Mouse (Mus musculus) stomach, embryonic 16.5 days (tissue): ENCODE measurements at regions not wholly inside any gene's neighbourhood (a gene's known extent, or its start where the extent isn't known, plus 50 kb on each side); places are given as distances from the start of the nearest gene placed in this dataset.
"Not testable (repeated sequence)": the region's sequence is repeated elsewhere in the genome, so short reads cannot be mapped to it uniquely, and the experiment has no call there.

Source experiments
- ATAC-seq: fragments of 200-750 bp; cut with Nextera tagmentation; 2 replicates; pipeline ENCODE4 v1.8.0; 2017; ENCODE audit warnings: moderate number of reproducible peaks, moderate TSS enrichment; ENCODE audit not compliant: insufficient read depth, low FRiP score
- H3K27ac ChIP-seq: fragments of 300-500 bp; sonication (generic); 2 replicates; pipeline ENCODE4 v1.5.1; 2014; ENCODE audit warnings: low read length
- H3K27me3 ChIP-seq: fragments of 300-500 bp; sonication (generic); 2 replicates; pipeline ENCODE4 v1.6.1; 2014; ENCODE audit warnings: low read length, control low read depth, mixed read lengths; ENCODE audit not compliant: control insufficient read depth, insufficient read depth
- H3K36me3 ChIP-seq: fragments of 300-500 bp; sonication (generic); 2 replicates; pipeline ENCODE4 v1.6.1; 2014; ENCODE audit warnings: low read length; ENCODE audit not compliant: control insufficient read depth, insufficient read depth
- H3K4me1 ChIP-seq: fragments of 300-500 bp; sonication (generic); 2 replicates; pipeline ENCODE4 v1.6.1; 2014; ENCODE audit warnings: low read length, control low read depth, mixed read lengths; ENCODE audit not compliant: control insufficient read depth, insufficient read depth
- H3K4me2 ChIP-seq: fragments of 300-500 bp; sonication (generic); 2 replicates; pipeline ENCODE4 v1.6.1; 2014; ENCODE audit warnings: low read depth, low read length, mixed read lengths
- H3K4me3 ChIP-seq: fragments of 300-500 bp; sonication (generic); replicated peaks from 2 replicates; pipeline ENCODE4 v1.5.1; 2014; ENCODE audit warnings: mild to moderate bottlenecking, low read length
- H3K9ac ChIP-seq: fragments of 300-500 bp; sonication (generic); 2 replicates; pipeline ENCODE4 v1.6.1; 2014; ENCODE audit warnings: low read length
- H3K9me3 ChIP-seq: fragments of 300-500 bp; sonication (generic); replicated peaks from 2 replicates; pipeline ENCODE4 v1.6.1; 2016; ENCODE audit warnings: low read length, control low read depth; ENCODE audit not compliant: control insufficient read depth
- WGBS: fragments of 180-500 bp; shearing (Covaris S2); extraction: QIAGEN DNeasy Blood & Tissue Kit; methylation state at CpG from one replicate; pipeline ENCODE4 v1.1.7; 2014; 5-methylcytosine and 5-hydroxymethylcytosine counted together

GRCm38 (mm10) chr6:70356303-70356702 lies 435.7 kb downstream of the Rpia start:
- WGBS: 22% methylated on average over 2 of the region's 2 CpGs
- Histone ChIP-seq H3K36me3 (no peaks in the 10 kb centered on the region), H3K9me3 (no peaks in the 10 kb centered on the region), H3K4me2 (no peak overlapping the region), H3K27ac (no peak overlapping the region), H3K4me3 (no peak overlapping the region), H3K4me1 (no peaks in the 10 kb centered on the region), H3K9ac (no peak overlapping the region), H3K27me3 (no peaks in the 10 kb centered on the region)
- ATAC-seq: peak; percentile 56; the same call in 1 of the 2 replicates

GRCm38 (mm10) chr6:70342147-70342546 lies 449.9 kb downstream of the Rpia start:
- H3K27ac ChIP-seq: no peak overlapping the region
- no peaks in the 10 kb centered on the region for H3K27me3 ChIP-seq
- no peaks in the 10 kb centered on the region for H3K9me3 ChIP-seq
- H3K9ac ChIP-seq: no peak overlapping the region
- H3K4me1 ChIP-seq: no peaks in the 10 kb centered on the region
- ATAC-seq: no peak
- no peak overlapping the region for H3K4me2 ChIP-seq
- H3K36me3 ChIP-seq: no peaks in the 10 kb centered on the region
- H3K4me3 ChIP-seq: no peak overlapping the region
- 64% methylated on average over 5 of the region's 5 CpGs for WGBS

GRCm38 (mm10) chr6:70340691-70341090 lies 451.3 kb downstream of the Rpia start:
- not testable (repeated sequence) for H3K27ac ChIP-seq, H3K9ac ChIP-seq, H3K27me3 ChIP-seq, H3K4me3 ChIP-seq, H3K9me3 ChIP-seq, H3K4me1 ChIP-seq, H3K4me2 ChIP-seq, H3K36me3 ChIP-seq, ATAC-seq
- 60% methylated on average over 2 of the region's 2 CpGs for WGBS

DNA sequence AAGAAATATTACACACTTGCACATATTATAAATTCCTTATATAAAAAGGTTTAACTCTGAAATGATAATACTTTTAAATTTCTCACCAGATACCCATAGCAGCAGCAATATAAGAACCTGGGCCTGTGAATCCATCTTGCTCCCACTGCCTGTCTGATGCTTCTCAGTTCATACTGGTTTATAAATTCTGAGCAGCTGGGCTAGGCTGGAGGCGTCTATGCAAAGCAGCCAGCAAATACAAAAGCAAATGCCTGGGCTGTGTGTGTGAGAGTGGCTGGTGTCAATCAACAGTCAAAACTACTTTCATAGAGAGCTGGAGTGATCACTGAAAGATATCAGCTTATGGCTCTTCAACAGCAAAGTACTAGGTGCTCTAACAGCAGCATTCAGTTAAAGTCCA lies 476.7 kb downstream of the Rpia start:
- no peaks in the 10 kb centered on the region for H3K4me1 ChIP-seq
- H3K4me2 ChIP-seq: no peak overlapping the region
- 67% methylated on average over 1 of the region's 1 CpGs for WGBS
- H3K4me3 ChIP-seq: no peak overlapping the region
- H3K9me3 ChIP-seq: no peaks in the 10 kb centered on the region
- no peak overlapping the region for H3K27ac ChIP-seq
- no peaks in the 10 kb centered on the region for H3K27me3 ChIP-seq
- H3K9ac ChIP-seq: no peak overlapping the region
- no peak for ATAC-seq
- no peaks in the 10 kb centered on the region for H3K36me3 ChIP-seq

GRCm38 (mm10) chr6:70314667-70315066 lies 477.4 kb downstream of the Rpia start:
- H3K27me3 ChIP-seq, H3K27ac ChIP-seq, H3K9ac ChIP-seq, H3K4me2 ChIP-seq, H3K4me3 ChIP-seq, H3K4me1 ChIP-seq, H3K9me3 ChIP-seq, H3K36me3 ChIP-seq, ATAC-seq: not testable (repeated sequence)
- 67% methylated on average over 2 of the region's 2 CpGs for WGBS

GRCm38 (mm10) chr6:70301100-70301499 lies 490.9 kb downstream of the Rpia start:
- not testable (repeated sequence) for H3K4me2 ChIP-seq, ATAC-seq

GRCm38 (mm10) chr6:70260227-70260626 lies 531.8 kb downstream of the Rpia start:
- not testable (repeated sequence) for ATAC-seq, H3K4me1 ChIP-seq, H3K9me3 ChIP-seq, H3K27me3 ChIP-seq, H3K36me3 ChIP-seq, H3K4me2 ChIP-seq, H3K9ac ChIP-seq, H3K4me3 ChIP-seq, H3K27ac ChIP-seq
- WGBS: 80% methylated on average over 3 of the region's 3 CpGs

More at GRCm38 (mm10) chr6:70301100-70301499, 490.9 kb downstream of the Rpia start:
- not testable (repeated sequence) for H3K27me3 ChIP-seq, H3K4me1 ChIP-seq, H3K9ac ChIP-seq, H3K36me3 ChIP-seq, H3K27ac ChIP-seq, H3K4me3 ChIP-seq, H3K9me3 ChIP-seq

DNA sequence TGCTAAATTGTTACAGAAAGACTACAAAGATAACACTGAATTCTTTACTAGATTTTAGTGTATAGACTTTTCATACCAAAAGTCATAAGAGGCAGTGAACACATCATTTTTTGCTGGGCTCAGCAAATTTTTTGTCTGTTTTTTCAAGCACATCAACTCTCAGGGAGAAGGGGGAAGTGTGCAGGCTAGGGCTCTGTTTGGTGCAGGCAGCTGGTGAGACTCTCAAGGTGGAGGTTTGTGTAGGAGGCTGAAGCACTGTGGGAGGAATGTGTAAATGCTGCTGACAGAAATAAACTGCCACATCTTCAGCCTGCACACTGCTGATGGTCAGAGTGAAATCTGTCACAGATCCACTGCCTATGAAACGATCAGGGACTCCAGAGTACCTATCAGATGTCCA lies 551.9 kb downstream of the Rpia start:
- ATAC-seq, H3K4me1 ChIP-seq: not testable (repeated sequence)

GRCm38 (mm10) chr6:70227166-70227565 lies 564.9 kb downstream of the Rpia start:
- no peaks in the 10 kb centered on the region for H3K27me3 ChIP-seq
- H3K27ac ChIP-seq: no peak overlapping the region
- no peaks in the 10 kb centered on the region for H3K36me3 ChIP-seq
- H3K9me3 ChIP-seq: no peaks in the 10 kb centered on the region
- no peak overlapping the region for H3K9ac ChIP-seq
- H3K4me3 ChIP-seq: no peak overlapping the region
- no peak overlapping the region for H3K4me2 ChIP-seq
- WGBS: 47% methylated on average over 4 of the region's 4 CpGs
- no peak for ATAC-seq
- no peaks in the 10 kb centered on the region; the same call in 1 of the 2 replicates for H3K4me1 ChIP-seq

More for the DNA sequence above, 551.9 kb downstream of the Rpia start:
- H3K9me3 ChIP-seq, H3K36me3 ChIP-seq, H3K27ac ChIP-seq, H3K4me2 ChIP-seq, H3K27me3 ChIP-seq, H3K4me3 ChIP-seq, H3K9ac ChIP-seq: not testable (repeated sequence)
- WGBS: no CpG with 5 or more reads among the region's 1 CpGs

GRCm38 (mm10) chr6:70216632-70217031 lies 575.4 kb downstream of the Rpia start:
- not testable (repeated sequence) for H3K9me3 ChIP-seq, H3K9ac ChIP-seq, H3K36me3 ChIP-seq, H3K27me3 ChIP-seq, H3K4me1 ChIP-seq, H3K4me3 ChIP-seq, H3K4me2 ChIP-seq, H3K27ac ChIP-seq
- ATAC-seq: peak; percentile 64
- WGBS: 23% methylated on average over 2 of the region's 2 CpGs
